Mouse (Mus musculus) megakaryocyte, embryonic 14.5 days (primary cell): ENCODE measurements at regions not wholly inside any gene's neighbourhood (a gene's known extent, or its start where the extent isn't known, plus 50 kb on each side); places are given as distances from the start of the nearest gene placed in this dataset.

Experiments
- FLI1 ChIP-seq: IDR thresholded peaks from 2 replicates; pipeline ENCODE4 v1.6.1; 2012; ENCODE audit warnings: low read length, inconsistent platforms, mixed read lengths
- GATA1 ChIP-seq: IDR thresholded peaks from 3 replicates; pipeline ENCODE4 v1.6.1; 2012; ENCODE audit warnings: mixed read lengths, low read length, inconsistent platforms, borderline replicate concordance

DNA sequence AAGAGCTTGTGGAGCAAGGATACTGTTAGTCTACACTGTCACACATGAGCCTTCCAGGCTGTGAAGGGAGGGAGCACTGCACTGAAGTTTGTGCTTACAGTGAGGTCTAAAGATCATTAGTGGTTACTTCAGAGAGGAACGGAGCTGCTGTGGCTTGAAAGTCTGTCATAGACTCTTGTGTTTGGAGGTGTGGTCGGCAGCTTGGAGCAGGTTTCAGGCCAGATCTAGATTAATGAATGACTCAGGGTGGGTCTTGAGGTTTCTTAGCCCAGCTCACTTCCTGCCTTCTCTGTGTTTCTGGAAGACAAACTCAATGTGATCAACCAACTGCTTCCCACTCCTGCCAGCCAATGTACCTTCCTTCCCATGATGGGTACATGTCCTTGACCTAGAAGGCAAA lies 242.9 kb upstream of the 1700056E22Rik start:
- TF ChIP-seq GATA1 (no peak), FLI1 (no peak)
